Mouse (Mus musculus) Patski (cell line): ENCODE measurements at regions not wholly inside any gene's neighbourhood (a gene's known extent, or its start where the extent isn't known, plus 50 kb on each side); places are given as distances from the start of the nearest gene placed in this dataset.

Source experiments
- ATAC-seq: fragments of 100-300 bp; one replicate; pipeline ENCODE4 v1.8.0; 2021
- CTCF ChIA-PET: fragments of 350-600 bp; sonication (Branson Sonifier 250); formaldehyde crosslinking; loops from one replicate; lab custom pipeline; 2022; ENCODE audit warnings: inconsistent platforms; lab: Charles Lee
- POLR2A ChIA-PET: fragments of 350-600 bp; sonication (Branson Sonifier 250); formaldehyde crosslinking; loops from one replicate; lab custom pipeline; 2022; ENCODE audit warnings: antibody characterized with exemption, inconsistent platforms; lab: Charles Lee
- DNase-seq: peaks from one replicate; pipeline ENCODE4 v3.0.0-alpha.2; 2011; ENCODE audit warnings: low read depth, low spot score
- H3K27me3 ChIP-seq: fragments of 371-371 bp; one replicate; pipeline ENCODE4 v1.5.1; 2021
- CTCF ChIP-seq: fragments of 100-300 bp; IDR thresholded peaks from one replicate; pipeline ENCODE4 v1.5.1; 2021
- in situ Hi-C: fragments of 300-500 bp; cut with MboI; formaldehyde crosslinking; loops from 3 replicates; pipeline ENCODE4 v1.11.1; 2018; ENCODE audit warnings: low pct_unique_long_range_greater_than_20kb, mixed read lengths

DNA sequence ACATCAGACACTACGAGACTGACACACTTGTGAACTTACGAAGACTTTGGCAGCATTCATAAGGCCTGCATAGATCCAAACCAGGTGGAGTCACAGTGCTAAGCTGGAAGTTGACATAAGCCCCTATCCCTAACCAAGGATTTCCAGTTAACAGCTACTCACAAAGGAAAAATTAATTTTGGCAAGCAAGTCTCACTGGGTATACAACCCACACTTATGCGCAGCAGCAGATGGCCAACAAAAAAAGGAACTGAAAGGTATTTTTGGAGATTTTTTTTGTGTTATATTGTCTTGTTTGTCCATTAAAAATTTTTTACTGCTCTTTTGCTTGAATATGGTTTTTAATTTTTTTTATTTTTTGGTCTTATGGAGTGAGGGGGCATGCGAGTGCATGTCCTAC lies 509.0 kb downstream of the Rwdd3 start:
- no peaks in the 10 kb centered on the region for H3K27me3 ChIP-seq
- ChIA-PET POLR2A (no interaction called here), CTCF (interaction anchor here (1.3 kb wide), 1 partner anchor 16 kb away, joined by 6 read pairs; no protein-coding TSS in a partner anchor)
- ATAC-seq (no peak), DNase-seq (no peak)
- TF ChIP-seq CTCF, result no peak
- in situ Hi-C loops, result no loop called here

DNA sequence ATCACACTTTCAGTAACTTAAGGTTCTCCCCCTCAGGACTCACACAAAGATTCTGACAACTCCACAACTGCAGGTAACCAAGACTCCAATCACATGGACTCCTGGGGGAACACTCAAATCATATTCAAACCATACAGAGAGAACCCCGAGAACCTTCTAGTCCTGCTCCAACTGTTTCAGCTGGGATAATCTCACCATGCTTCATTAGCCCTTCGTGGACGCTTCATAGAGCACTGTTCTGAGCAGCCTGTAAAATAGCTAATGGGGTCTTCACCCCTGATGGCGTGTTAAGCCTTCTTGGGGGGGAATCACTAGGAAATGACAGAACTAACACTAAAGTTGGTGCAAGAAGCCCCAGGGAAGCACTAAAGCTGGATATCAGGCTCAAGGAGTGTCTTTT lies 510.7 kb downstream of the Rwdd3 start:
- CTCF ChIA-PET, result interaction anchor here (1.4 kb wide), 1 partner anchor 21 kb away, joined by 4 read pairs; no protein-coding TSS in a partner anchor
- no peaks in the 10 kb centered on the region for H3K27me3 ChIP-seq
- POLR2A ChIA-PET, result no interaction called here
- no peak for ATAC-seq
- in situ Hi-C loops, result no loop called here
- TF ChIP-seq CTCF, result no peak
- no peak for DNase-seq

DNA sequence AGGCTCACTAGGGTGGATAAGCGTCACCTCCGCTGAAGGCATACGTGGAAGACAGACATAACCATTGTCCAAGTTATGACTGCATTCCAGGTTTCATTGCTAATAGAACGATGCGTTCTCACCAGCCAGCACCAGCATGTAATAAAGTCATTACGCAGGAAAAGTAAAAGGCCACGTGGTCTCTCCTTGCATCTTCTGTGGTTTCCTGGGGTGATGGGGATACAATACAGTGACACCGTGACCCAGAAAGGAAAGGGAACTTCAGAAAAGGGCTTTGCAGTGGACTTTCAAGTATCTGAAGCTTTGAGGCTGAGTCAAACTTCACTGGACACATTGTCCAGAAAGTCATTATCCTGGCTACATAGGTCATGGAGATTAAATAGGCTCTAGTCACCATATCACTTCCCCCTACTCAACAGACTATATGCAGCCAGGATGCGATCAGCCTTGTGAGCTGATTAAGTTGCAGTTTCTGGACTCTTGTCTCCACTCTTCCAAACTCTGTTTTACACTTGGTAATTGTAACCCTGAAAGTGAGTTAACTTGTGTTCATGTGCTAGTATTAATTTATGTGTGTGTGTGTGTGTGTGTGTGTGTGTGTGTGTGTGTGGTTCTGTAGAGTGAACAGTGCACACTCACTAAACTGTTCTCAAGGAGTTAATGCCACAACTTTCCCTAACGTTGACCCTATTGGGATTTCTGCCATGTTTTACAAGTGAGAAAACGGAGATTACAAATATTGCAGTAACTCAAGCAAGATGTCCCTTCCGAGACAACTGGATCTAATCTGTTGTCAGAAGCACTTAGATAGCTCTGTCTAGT lies 522.2 kb downstream of the Rwdd3 start:
- DNase-seq, result no peak
- TF ChIP-seq CTCF, result no peak
- ChIA-PET POLR2A (no interaction called here), CTCF (no interaction called here)
- H3K27me3 ChIP-seq, result no peaks in the 10 kb centered on the region
- in situ Hi-C loops, result no loop called here
- no peak for ATAC-seq

DNA sequence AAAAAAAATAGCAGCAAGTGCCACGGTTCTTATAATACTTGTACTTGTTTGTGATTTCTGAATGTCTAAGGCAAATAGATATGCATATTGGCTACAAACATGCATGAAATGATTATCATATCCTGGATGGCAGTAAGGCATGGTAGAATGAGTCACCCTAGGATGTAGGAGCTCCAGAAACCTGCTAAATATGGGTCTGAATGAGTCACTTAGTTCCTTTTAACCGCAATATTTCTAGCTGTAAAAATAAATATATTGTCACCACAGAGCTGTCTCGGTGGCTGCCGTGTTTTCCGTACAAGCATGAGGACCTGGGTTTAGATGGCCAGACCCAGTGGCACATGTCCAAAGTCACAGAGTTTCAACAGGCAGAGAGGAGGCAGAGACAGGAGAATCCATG lies 523.1 kb downstream of the Rwdd3 start:
- ChIA-PET POLR2A (no interaction called here), CTCF (interaction anchor here (1.8 kb wide), 1 partner anchor 9 kb away, joined by 8 read pairs; no protein-coding TSS in a partner anchor)
- DNase-seq, result no peak
- TF ChIP-seq CTCF, result no peak
- in situ Hi-C loops, result no loop called here
- no peaks in the 10 kb centered on the region for H3K27me3 ChIP-seq
- ATAC-seq, result peak; percentile 26

DNA sequence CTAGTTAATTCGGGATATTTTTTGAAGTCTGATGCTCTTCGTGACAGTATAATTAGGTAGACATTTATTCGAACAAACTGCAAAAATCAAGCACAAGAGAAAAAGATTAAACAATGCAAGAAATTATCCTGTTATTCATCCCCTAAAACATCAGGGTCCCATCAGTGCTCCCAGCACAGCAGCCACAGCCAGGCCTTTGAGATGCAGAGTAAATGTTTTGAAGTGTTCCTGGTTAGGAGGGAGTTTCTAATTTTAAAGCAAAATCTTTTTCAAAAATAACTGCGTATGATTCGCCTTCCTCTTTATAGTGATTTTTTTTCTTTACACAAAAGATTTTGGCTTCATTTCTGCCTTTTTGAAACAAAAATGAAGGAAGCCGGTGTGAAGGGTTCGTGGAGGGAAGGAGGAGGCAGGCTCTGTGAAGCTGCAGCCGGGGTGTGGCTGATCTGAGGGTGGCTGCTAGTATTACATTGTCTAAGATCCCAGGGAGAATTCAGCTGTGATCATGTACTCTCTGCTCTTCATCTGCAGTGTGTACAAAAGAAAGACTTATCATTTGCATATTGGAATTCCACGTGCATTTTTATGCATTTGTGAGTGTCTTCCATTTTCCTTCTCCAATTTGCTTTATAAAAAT lies 534.7 kb downstream of the Rwdd3 start:
- in situ Hi-C loops, result no loop called here
- no peak for DNase-seq
- ChIA-PET CTCF (no interaction called here), POLR2A (no interaction called here)
- no peak for ATAC-seq
- H3K27me3 ChIP-seq, result no peaks in the 10 kb centered on the region
- no peak for TF ChIP-seq CTCF

DNA sequence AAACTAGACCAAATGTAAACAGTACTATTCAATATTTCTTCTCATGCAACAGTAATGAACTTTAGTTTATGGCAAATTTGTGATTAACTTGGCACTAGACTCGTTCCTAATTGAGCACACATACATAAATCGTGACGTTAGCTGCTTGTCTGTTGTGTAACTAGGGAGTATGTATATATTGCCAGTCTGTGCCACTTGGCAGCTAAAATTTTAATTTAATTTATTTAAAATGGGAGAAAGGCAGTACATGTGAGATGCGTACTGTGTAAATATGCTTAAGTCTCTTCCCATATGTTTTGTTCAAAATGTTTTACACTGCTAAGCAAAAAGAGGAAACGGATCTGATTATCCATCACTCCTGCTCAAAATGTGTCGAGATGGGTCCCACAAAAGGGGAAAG lies 553.1 kb downstream of the Rwdd3 start:
- in situ Hi-C loops, result no loop called here
- POLR2A ChIA-PET, result no interaction called here
- no peak for TF ChIP-seq CTCF
- DNase-seq (no peak), ATAC-seq (no peak)
- CTCF ChIA-PET, result no interaction called here
- H3K27me3 ChIP-seq, result no peaks in the 10 kb centered on the region

DNA sequence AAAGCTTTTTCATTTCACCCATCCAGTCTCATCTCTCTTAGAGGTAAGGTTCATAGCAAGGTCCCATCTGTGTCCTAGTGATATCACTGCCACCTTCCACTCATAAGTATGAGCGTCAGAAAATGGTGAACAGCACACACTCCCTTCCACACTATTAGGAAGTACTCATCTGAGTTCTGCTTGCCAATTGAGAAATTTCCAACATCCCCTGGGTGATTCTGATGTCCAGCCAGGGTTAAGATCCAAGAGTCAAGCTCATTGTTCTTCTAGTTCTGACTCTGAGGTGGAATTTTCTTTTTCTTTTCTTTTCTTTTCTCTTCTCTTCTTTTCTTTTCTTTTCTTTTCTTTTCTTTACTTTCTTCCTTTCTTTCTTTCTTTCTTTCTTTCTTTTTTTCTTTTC lies 577.3 kb downstream of the Rwdd3 start:
- no peak for TF ChIP-seq CTCF
- in situ Hi-C loops, result no loop called here
- DNase-seq, result no peak
- ChIA-PET CTCF (no interaction called here), POLR2A (no interaction called here)
- ATAC-seq, result no peak
- no peaks in the 10 kb centered on the region for H3K27me3 ChIP-seq

DNA sequence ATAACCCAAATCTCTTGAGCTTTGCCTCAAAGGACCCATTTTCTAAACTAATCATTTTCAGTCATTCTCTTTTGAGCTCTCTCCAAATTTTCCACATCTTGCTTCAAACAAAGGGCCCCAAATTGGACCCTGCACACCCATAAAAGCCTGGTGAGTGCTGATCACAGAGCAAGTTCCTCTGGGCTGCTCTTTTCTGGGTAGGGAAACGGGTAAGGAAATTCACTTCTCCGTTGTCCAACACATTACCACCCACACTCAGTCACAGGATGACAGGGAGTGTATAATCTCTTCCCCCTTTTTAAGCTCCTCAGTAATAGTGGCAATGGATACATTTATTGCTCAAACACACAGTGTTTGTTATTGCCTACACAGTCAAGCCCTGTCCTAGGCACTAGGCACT lies 580.3 kb downstream of the Rwdd3 start:
- H3K27me3 ChIP-seq, result no peaks in the 10 kb centered on the region
- no peak for TF ChIP-seq CTCF
- ATAC-seq (no peak), DNase-seq (no peak)
- CTCF ChIA-PET, result interaction anchor here (0.9 to 1.4 kb wide), 2 partner anchors 10 to 83 kb away, joined by 3 to 5 read pairs; no protein-coding TSS in a partner anchor
- POLR2A ChIA-PET, result no interaction called here
- in situ Hi-C loops, result no loop called here

DNA sequence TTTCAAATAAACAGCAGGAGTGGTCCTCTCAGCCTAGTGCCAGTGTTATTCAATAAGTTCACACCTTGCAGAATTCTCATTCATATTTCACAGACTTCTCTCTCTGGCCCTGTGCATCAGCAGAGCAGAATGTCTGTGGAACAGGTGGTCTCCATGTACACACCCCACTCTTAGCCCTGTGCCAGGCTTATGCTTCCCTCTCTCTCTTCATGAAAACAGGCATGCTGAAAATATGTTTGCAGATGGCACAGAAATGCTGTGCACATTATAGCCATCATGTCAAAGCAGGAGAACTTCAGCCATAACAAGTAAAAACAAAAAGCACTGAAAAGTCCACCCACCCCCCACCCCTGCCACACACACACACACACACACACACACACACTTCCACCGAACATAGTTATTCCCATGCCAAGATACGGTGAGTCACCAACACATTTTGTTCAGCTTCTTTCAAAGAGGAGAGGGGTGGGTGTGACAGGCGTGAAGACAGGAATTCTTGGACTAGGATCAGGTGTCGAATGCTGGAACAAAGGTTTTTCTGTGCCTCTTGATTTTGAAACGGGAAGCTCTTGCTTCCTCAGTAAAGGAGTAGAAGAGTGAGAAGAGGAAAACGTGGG lies 600.6 kb downstream of the Rwdd3 start:
- no peak for TF ChIP-seq CTCF
- in situ Hi-C loops, result no loop called here
- DNase-seq, result no peak
- ChIA-PET POLR2A (no interaction called here), CTCF (interaction anchor here (1.3 kb wide), 1 partner anchor 16 kb away, joined by 3 read pairs; no protein-coding TSS in a partner anchor)
- no peak for ATAC-seq
- H3K27me3 ChIP-seq, result no peaks in the 10 kb centered on the region

DNA sequence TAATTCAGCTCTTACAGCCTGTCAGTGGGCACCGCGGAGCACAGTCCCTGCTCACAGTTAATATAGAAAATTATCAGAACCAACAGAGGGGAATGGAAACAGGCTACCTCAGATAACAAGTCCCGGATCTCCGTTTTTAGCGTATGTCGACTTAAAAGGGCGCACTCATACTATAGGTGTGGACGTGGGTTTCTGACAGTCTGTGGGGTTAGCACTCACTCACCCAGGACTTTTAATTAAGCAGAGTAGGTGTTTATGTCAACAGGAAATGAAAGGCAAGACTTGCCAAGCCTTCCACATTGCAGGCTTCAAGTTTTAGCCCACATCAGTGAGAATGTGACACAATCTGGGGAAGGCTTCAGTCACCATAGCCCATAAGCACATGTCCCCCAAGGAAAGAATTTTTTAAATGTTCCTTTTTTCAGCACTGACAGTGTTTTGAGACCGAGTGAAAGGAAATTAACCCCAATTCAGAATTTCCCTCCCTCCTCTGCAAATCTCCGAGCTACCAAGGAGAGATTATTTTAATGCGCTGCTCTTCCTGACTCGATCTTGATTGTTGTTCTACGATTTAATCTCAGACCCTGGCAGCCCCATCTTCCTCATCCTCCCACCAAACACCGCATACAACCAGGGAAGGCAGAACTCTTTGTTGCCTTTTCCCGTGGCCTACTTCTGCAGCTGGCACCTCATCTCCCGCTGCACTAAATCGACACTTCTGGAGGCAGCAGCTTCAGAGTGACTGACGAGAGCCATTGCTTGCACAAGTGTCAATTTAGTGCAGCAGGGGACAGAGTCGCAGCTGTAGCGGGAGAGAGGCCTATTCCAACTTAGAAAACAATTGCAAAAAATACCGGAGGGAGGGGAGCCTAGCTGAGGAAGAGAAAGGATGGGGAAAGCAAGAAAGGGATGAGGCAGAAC lies 629.7 kb downstream of the Rwdd3 start:
- H3K27me3 ChIP-seq, result no peaks in the 10 kb centered on the region
- DNase-seq (no peak), ATAC-seq (no peak)
- no peak for TF ChIP-seq CTCF
- ChIA-PET POLR2A (no interaction called here), CTCF (interaction anchor here (0.7 to 1.3 kb wide), 3 partner anchors 13 to 140 kb away, joined by 3 read pairs; no protein-coding TSS in a partner anchor)
- in situ Hi-C loops, result no loop called here
